Mouse (Mus musculus) urinary bladder, postnatal 25 days (tissue): ENCODE measurements around the gene Dcun1d5.
A peak's percentile ranks its signal among the peaks of the same experiment; 100 is the strongest.
"Not testable (repeated sequence)": the region's sequence is repeated elsewhere in the genome, so short reads cannot be mapped to it uniquely, and the experiment has no call there.

Experiments
- DNase-seq: peaks from one replicate; pipeline ENCODE4 v3.0.0; 2022; ENCODE audit warnings: low spot score

Dcun1d5 gene

GRCm38 (mm10) chr9:7184172-7184896 lies at the start of gene Dcun1d5, which contains the start of gene Dync2h1:
Gene Dcun1d5, plus strand, starts transcription at chr9:7184520.
Gene Dync2h1, minus strand, starts transcription at chr9:7184446.
- peak; percentile 93 for DNase-seq

- DNase-seq: no peak
Measured at GRCm38 (mm10) chr9:7154391-7154790, 29.9 kb upstream of the Dcun1d5 start.

- no peak for DNase-seq
Measured at GRCm38 (mm10) chr9:7158605-7159004, 25.7 kb upstream of the Dcun1d5 start.

GRCm38 (mm10) chr9:7159718-7160117 lies 24.6 kb upstream of the Dcun1d5 start:
- no peak for DNase-seq

- no peak for DNase-seq
Measured at GRCm38 (mm10) chr9:7160688-7161087, 23.6 kb upstream of the Dcun1d5 start.

GRCm38 (mm10) chr9:7167339-7167998 lies 16.9 kb upstream of the Dcun1d5 start:
- no peak for DNase-seq

- DNase-seq: no peak
Measured at GRCm38 (mm10) chr9:7173756-7174155, 10.6 kb upstream of the Dcun1d5 start.

- peak; percentile 77 for DNase-seq
Measured at GRCm38 (mm10) chr9:7176618-7177610, 7.4 kb upstream of the Dcun1d5 start.

- peak; percentile 26 for DNase-seq
Measured at GRCm38 (mm10) chr9:7184897-7185291, 574 bp downstream of the Dcun1d5 start.

- not testable (repeated sequence) for DNase-seq
Measured at GRCm38 (mm10) chr9:7190694-7191093, 6.4 kb downstream of the Dcun1d5 start.

- no peak for DNase-seq
Measured at GRCm38 (mm10) chr9:7216240-7216639, 31.9 kb downstream of the Dcun1d5 start.

GRCm38 (mm10) chr9:7221024-7221423 lies 36.7 kb downstream of the Dcun1d5 start:
- DNase-seq: no peak

GRCm38 (mm10) chr9:7221460-7221859 lies 37.1 kb downstream of the Dcun1d5 start:
- no peak for DNase-seq

GRCm38 (mm10) chr9:7238619-7239018 lies 54.3 kb downstream of the Dcun1d5 start:
- DNase-seq: no peak

- DNase-seq: no peak
Measured at GRCm38 (mm10) chr9:7239967-7240366, 55.6 kb downstream of the Dcun1d5 start.

GRCm38 (mm10) chr9:7252797-7253654 lies 68.7 kb downstream of the Dcun1d5 start:
- DNase-seq: no peak
